Mouse (Mus musculus) ES-CJ7 (cell line): ENCODE results near the gene Rab43.

ENCODE experiments used
- DNase-seq: peaks from one replicate; pipeline ENCODE4 v3.0.0; 2011; ENCODE audit warnings: low read depth, low spot score

Rab43 gene

GRCm38 (mm10) chr6:87811675-87812338 lies at the start of gene Rab43:
Gene Rab43, minus strand, starts transcription at chr6:87812164.
- peak; percentile 96 for DNase-seq

DNA sequence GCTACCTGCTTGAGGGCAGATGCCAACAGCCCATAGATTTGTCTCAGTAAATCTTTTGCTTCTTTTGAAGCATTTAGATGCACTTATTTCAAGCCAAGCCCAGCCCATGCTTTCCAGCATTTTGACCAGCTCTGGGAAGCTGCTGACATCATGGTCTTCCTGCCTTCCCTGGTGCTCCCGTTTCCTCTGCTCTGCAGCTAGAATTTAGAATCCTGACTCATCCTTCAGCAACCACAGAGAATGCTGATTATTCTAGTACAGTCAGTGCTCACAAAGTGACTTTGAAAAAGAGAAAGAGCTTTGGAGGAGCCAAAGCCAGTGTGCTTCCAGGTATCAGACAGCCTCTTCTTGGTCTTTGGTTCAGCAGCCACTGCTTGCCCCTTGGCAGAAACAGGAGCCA lies 45.1 kb upstream of the Rab43 start:
- no peak for DNase-seq

DNA sequence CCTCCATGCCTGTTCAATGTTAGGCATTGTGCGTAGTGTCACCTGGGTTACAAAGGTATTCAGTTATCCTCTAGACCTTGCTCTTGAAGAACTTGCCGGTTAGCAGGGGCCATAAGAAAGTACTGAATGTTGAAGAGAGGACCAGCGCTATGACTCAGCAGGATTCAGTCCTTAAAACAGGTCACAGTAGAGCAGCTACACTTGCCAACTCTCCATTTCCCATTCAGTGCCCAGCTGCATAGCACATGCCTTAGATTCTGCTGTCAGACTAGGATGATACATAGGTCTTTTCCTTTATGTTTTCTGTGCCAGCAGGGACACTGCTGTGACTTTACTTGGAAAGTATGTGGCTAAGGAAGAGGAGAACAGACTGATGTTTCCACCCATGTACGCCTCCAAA lies 41.5 kb upstream of the Rab43 start:
- no peak for DNase-seq

DNA sequence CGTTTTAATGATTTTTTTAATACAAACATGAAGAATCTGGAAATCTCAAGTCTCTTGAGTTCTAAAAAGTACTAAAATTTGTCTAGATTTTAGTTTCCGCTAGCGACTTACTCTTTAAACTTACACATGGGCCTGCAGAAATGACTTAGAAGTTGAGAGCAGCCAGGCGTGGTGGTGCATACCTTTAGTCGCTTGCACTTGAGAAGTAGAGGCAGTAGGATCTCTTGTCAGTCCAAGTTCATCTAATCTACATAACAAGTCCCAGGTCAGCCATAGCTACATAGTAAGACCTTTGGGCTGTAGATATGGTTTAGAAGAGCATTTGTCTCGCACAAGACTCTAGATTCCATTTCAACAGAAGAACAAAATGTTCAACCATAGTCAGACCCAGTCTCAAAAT lies 39.9 kb upstream of the Rab43 start:
- peak; percentile 69 for DNase-seq

- peak; percentile 97 for DNase-seq
Measured at GRCm38 (mm10) chr6:87850900-87851614, 39.1 kb upstream of the Rab43 start, which contains the start of gene Cnbp. Gene Cnbp, minus strand, starts transcription at chr6:87851106.

GRCm38 (mm10) chr6:87850155-87850899 lies 38.4 kb upstream of the Rab43 start:
- peak; percentile 35 for DNase-seq

- DNase-seq = peak; percentile 78
Measured at GRCm38 (mm10) chr6:87849780-87850154, 37.8 kb upstream of the Rab43 start.

DNA sequence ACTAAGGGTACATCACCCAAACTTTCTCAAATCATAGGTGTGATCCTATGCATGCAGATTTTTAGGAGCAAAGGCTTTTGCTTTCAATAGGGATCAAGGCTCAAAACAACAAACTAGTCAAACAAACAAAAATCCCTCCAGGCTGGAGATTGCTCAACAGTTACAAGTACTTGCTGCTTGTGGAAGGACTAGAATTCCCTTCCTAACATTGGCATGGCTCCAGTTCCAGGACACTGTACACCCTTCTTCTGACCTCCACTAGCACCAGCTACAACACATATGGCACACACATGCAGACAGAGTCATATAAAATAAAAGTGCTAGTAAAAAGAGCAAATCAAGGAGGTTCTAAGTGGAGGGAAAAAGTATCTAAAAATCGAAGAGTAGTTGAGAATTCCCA lies 34.8 kb upstream of the Rab43 start:
- DNase-seq = no peak

GRCm38 (mm10) chr6:87845031-87845695 lies 33.2 kb upstream of the Rab43 start:
- DNase-seq = no peak

DNA sequence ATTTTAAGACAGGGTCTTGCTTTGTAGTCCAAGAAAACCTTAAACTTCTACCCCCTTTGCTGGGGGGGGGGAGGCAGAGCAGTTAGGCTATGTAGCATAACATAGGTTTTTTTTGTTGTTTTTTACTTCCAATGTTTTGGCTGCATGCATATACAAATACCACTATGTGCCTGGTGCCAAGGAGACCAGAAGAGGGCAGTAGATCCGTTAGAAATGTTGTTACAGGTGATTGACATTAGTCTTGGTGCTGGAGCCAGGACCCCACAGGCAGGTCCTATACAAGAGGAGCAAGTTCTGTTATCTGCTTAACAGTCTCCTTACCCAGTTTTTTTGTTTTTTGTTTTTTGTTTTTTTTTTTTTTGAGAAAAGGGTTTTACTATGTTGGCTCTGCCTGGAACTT lies 30.3 kb upstream of the Rab43 start:
- peak; percentile 79 for DNase-seq

- peak; percentile 66 for DNase-seq
Measured at GRCm38 (mm10) chr6:87841635-87842034, 29.7 kb upstream of the Rab43 start.

DNA sequence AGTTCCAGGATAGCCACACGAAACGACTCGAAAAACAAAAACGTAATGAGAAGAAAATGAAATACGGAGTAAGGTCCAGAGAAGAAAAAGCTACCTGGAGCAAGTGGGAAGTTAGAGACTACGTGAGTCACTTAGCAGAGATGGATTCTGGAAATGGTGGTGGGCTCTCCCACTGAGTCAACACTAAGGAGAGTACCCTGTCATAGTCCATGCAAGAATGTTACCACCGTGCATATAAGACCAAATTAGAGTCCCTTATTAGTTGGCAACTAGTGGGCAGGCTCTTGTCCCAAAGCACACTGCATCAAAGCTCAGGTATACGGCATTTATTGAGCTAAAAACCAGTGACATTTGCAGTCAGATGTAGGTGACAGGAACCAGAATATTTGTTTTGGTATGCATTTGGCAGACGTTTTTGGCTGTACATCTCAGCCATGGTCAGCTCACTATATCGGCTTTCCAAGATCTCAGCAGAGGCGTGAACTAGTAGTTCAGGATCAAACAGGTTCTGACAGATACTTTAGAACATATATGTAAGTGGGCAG lies 27.9 kb upstream of the Rab43 start:
- DNase-seq = no peak

DNA sequence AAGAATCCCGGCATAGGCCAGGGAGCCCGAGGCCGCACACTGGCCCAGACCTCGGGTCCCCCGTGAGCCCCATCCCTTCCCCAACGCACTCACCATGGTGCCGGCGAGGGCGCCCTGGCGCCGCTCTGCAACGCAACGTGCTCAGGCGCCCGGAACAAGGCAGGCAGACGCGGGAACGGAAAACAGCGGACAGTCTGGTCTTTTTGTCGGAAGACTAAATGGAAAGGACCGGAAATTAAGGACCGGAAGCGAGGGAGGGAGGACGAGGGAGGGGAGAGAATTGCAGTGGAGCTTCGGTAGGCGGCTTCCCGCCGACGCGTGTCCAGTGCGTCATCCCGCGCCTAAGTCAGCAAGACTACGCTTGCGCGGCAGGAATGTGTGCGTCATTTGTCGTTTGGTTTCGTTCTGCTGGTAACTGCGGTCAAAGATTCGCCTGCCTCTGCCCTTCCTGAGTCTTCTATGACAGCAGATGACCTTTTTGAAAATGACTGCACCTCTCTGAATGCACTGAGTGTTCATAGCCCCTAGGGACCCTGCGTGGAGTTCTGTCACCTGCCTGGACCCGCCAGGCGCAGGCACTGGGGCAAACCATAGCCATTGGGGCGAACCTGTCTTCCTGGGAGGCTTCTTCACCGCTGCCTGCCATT lies 26.7 kb upstream of the Rab43 start, which contains the start of gene Isy1:
Isy1 (minus strand) TSS at position 248 of the 647 bp plus-strand sequence.
- peak; percentile 99 for DNase-seq

GRCm38 (mm10) chr6:87835695-87836094 lies 23.7 kb upstream of the Rab43 start, which contains the start of gene Gm45140:
Gene Gm45140, minus strand, starts transcription at chr6:87835795.
- no peak for DNase-seq

DNA sequence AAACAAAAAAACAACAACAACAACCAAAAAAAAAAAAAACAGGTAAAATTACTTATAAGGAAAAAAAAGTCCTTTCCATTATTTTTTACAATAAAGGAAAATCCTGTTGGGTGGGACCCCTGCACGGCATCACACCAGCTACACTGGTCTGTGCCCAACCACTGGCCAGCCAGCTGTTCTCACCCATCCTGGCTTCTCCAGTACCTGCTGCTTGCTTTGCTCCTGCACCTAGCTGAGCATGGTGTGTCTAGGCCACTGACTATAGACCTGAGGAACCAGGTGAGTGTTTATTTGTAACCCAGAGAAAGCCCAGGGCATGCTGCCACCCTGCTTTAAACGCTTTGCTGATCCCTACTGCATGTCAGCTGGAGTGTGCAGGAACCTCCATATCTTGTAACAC lies 8.4 kb upstream of the Rab43 start:
- DNase-seq = no peak

DNA sequence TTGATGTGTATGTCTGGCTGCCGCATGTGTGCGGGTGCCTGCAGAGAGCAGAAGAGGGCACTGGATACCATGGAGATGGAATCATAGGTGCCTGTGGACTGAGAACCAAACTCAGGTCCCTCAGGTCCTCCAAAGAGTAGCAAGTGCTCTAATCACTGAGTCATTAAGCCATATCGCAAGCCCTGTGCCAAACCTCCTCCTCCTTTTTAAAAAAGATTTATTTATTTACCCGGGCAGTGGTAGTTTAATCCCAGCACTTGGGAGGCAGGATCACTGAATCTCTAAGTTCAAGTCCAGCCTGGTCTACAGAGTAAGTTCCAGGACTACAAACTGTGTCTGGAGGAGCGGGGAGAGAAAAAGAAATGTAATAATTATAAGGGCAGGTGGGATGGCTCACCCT lies 2.5 kb upstream of the Rab43 start:
- DNase-seq = no peak

- DNase-seq = no peak
Measured at GRCm38 (mm10) chr6:87812656-87813055, 692 bp upstream of the Rab43 start.

GRCm38 (mm10) chr6:87810713-87811669 lies 973 bp downstream of the Rab43 start:
- peak; percentile 27 for DNase-seq

DNA sequence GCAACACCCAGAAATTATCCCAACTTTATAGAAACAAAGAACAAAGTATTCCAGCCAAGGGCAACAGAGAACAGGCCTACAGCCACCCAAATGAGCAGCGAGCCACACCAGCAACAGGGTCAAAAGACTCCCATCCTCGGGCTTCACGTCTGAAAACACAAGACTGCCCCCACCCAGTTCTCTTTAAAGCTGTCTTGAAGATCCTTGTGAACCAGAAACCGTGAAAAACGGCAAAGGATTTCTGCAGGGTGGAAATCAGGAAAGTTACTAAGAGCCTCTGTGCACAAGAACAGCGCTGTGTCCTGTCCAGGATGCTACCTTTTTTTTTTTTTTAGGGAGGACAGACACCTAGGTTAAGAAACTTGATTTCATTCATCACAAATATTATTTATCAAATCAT lies 1.7 kb downstream of the Rab43 start:
- DNase-seq = no peak

GRCm38 (mm10) chr6:87809651-87810161 lies 2.3 kb downstream of the Rab43 start:
- no peak for DNase-seq
